Mouse (Mus musculus): ENCODE results near the gene Dab2ip.

Dab2ip gene

DNA sequence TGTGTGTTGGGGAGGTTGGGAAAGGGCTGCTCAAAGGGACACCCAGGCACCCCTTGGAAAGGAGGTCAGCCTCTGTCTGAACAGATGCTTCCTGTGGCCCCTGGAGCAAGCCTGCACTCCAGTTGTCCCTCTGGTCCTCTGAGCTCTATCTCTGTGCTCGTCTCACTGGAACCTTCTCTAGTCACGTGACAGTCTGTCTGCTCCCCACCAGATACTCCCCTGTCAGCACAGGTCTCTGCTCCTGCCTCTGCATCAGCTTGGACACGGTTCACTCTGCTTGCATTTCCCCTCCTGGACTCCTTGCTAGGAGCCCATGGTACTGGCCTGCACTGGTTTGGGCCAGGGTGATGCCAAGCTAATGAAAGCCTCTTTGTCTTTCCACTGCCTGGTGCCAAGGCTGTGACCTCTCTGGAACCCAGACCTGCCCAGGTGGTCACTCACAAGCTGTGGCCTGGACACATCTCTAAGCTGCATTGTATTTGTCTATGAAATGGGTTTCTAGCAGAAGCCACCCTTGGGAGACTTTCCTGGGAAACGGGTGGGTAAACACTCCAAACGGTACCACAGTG lies 1.1 kb upstream of the Dab2ip start:
- in situ Hi-C loops (cut with MboI, MseI) = no loop called here

DNA sequence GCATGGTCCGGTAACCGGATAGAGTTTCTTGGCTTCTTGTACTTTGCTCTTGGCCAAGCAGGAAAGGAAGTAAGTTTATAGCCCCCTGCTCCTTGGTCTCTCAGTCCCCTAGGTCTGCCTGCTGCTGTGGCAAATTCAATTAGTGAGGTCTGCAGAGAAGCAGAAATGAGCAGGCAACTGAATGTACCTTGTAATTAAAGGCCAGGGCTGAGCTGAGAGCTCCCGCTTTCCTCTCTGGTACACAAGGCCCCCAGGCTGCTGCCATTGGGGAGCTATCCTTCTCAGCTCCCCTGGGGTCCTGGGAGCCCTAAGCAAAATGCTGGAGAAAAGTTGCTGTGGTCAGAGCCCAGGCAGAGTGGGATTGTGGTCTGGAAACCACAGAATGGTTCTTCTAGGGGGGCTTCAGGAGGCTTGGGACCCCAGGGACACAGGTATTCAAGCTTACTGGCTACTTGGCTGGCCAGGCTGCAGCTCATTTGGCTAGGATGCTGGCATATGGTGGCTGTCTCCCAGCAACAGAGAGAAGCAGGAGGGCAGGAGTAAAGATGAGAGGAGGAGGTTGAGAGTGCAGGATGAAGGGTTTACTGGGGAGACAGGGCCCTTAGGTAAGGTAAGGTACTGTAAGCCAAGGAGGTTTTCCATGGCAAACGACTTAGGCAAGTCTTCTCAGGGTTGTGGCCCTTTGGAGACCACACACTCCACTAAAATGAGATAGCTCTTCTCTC lies 922 bp downstream of the Dab2ip start:
- in situ Hi-C loops (cut with MboI, MseI) = no loop called here

DNA sequence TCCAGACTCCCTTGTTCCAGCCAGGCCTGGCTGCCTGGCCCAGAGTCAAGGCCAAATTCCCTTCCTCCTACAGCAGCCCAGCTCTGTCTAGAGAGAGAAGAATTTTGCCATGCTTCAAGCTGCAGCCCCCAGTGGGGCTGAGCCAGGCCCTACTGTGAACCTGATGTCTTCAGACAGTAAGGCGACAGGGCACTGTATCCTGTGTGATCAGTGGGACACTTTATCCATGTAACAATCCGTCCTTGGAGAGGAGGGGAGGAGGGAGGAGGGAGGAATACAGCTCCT lies 1.4 kb downstream of the Dab2ip start:
- in situ Hi-C loops (cut with MboI, MseI) = no loop called here

DNA sequence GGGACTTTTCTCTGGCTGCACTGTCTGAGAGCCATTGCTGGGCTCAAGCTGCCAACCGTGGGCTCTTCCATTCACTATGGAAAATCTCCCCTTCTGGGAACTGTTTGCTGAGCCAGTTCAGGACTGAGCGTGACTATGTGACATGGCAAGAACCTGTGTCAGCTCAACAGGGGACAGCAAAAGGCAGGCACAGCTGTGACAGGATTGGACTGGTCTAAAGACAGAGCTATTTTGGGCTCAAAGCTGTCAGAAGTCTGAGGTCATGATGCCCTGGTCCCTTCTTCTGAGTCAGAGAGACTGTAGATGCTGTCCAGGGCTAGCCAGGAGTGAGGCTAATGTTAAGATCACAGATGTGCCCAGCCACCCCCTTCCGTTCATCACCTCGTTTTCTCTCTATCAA lies 5.7 kb downstream of the Dab2ip start:
- in situ Hi-C loops (cut with MboI, MseI) = no loop called here

DNA sequence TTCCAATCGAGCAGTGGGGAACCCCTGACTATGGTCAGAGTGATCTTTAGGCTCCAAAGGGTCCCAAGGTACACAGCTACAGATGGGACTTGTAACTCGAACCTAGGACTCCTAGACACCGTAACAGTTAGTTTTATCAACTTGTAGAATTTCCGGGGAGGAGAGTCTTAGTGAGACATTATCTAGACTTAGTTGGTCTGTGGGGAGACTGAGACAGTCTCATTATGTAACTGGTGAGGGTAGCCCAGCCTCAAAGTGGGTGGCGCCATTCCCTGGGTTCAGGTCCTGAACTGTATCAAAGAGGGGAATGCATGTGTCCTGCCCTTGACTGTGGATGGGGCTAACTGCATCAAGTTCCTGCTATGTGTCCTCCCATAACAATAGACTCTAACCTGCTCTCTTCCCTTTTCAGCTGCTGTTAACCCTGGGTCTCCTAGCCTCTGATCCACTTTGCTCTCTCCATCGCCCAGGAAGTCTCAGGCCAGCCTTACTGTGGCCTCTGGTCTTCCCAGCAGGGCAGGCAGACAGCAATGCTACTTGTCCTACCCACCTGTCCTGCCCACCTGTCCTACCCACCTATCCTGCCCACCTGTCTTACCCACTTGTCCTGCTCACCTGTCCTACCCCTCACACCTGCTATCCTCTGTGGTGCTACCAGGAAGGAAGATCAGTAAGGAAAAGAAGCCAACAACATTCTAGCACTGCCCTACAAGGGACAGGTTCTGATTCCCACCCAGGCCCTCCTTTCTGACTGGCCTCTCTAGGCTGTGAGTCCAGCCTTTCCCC lies 7.2 kb downstream of the Dab2ip start:
- in situ Hi-C loops (cut with MboI, MseI) = no loop called here

DNA sequence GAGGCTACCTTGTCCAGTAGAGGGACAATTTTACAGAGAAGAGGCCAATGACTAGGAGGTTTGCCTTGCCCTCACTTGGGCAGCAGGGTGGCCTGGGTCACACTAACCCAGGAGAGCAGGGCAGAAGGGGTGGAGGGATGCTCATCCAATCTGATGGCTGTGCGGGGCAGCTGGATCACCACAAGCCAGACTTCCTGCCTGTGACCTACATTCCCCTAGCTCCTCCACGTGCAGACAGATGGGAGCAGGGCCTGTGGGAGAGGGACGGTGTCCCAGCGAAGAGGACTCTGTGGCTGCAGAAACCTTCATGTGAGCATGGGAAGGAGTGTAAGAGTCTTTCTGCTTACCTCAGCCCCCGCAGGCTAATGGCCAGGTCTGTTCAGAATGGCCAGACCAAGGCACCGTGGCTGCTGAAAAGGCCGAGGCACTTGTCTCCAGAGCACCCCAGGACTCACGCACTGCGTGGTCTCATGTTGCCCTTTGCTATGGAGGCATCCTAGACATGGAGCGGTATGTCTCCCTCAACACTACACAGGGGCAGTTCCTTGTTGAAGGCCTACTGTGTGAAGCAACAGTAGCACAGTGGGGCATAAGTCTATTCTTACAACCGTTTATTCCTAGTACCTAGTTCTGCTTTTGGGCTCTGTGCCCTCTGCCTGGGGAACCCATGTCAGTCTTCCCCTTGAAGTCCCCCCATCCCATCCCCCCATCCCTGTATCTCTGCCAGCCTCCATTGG lies 9.1 kb downstream of the Dab2ip start:
- in situ Hi-C loops (cut with MboI, MseI) = no loop called here

DNA sequence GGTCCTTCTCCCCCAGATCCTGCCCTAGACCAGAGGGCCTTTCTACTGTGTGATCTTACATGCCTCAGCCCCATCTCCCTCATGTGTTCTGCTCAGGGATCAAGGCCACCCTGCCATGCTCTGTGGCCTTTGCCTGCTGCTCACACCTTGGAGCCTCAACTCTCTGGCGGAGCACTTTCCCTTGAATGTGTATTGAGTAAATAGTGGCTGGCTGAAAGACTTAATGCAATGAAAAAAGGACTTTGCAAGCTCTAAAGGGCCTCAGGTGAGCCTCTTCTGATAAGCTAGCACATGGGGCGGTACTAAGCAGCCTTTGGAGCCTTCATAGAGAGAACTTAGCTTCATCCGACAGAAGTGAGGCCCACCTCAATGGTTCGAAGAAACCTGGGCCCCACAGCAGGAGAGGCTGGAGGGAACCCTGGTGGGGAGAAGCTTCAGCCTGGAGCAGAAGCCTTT lies 9.7 kb downstream of the Dab2ip start:
- in situ Hi-C loops (cut with MboI, MseI) = no loop called here

DNA sequence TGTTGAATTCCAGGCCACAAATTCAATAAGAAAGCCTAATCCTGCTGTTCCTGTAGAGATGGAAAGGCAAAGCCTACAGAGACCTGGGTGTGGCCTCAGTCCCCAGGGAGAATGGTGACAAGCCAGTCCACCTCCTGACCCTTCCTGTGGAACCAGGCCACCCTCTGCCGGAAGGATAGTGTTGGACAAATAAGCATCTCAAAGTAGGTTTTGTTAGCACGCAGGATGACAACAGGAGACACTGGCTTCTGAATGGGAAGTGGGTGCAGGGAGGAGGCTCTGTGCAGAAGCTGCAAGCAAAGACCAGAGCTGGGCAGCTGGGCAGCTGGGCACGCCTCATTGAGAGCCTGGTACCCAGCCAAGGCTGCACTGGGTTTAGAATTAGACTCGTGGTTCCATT lies 12.7 kb downstream of the Dab2ip start:
- in situ Hi-C loops (cut with MboI, MseI) = no loop called here

DNA sequence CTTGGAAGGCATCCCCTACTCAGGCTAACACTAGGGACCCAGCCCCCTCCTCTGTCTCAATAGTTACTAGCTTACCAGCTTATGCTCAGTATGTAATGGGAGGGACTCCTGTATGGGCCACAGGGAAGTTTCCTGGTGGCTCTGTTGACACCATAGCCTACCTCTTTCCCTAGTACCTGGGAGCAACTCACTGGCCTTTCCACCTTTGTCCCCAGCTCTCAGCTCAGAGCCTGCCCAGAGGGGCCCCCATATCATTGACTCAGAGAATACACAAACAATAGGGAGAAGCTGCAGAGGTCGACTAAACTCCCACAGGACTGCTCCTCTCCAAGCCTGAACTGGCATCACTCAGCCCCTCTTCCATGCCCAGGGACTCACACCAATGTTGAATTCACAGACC lies 16.6 kb downstream of the Dab2ip start:
- in situ Hi-C loops (cut with MboI, MseI) = no loop called here

DNA sequence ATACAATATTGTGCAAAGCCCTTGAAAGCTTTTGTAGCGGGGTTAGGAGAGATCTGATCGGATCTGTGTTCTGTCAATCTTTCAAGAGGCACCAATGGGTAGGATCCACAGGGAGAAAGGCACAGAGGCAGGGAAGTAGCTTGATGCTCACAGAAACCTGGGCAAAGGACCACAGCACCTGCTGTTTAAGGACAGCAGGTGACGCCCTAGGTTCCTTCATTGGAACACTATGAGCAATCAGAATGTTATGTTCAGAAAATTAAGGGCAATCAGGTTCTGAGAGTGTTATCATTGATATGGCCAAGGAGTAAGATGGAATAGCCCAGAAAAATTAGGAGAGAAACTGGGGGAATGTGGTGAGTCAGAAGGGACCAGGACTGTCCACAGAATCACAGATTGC lies 18.6 kb downstream of the Dab2ip start:
- in situ Hi-C loops (cut with MboI, MseI) = no loop called here

DNA sequence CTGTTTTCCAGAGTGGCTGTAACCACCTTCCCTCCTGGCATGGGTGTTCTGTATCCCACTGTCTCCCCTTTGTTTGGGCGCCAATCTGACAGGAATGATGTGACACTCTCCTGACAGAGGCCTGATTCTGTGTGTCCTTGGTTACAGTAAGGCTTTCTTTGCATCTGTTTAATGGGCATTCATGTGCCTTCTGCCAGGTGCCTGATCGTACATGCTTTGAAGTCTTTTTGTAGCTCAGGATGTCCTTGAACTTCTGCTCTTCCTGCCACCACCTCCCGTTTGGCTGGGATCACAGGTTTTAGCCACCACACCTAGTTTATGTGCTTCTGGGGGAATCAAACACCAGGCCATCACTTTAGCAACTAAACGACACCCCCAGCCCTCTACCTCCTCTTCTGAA lies 22.0 kb downstream of the Dab2ip start:
- in situ Hi-C loops (cut with MboI, MseI) = no loop called here

DNA sequence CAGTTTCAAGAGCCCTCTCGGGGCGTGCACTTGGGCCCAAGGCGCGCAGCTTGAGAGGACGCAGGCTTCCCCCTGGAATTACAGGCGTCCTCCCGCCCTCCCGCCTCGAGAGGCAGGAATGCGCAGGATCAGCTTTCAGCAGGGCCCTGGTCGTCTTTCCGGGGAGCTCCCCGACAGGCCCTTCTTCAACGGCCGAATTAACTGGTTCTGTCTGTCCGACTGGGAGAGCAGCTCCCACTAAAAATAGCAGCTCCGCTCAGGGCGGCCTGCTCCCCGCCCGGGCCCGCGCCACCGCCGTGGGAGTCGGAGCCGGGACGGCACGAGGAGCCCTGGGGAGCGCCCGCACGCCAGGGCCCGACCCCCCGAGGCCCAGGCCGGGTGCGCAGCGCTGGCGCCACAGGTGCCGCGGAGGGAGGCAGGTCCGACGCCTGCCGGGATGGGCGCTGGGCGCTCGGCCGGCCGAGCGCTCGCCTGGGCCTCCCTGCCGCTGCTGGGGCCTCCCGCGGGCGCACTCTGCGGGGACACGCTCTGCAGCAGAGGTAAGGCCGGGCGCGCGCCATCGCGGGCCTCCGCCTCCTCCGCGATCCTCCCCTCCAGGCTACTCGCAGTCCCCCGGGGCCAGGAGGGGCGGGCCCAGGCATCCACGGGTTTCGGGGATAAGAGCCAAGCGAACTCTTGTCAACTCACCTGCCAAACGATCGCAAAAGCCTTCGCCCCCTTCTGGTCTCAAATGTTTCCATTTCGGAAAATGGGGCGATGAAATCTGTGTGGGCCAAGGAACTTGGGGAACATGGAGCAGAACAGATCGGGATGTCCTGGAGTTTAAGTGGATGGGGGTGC lies 23.7 kb downstream of the Dab2ip start:
- in situ Hi-C loops (cut with MboI, MseI) = no loop called here

DNA sequence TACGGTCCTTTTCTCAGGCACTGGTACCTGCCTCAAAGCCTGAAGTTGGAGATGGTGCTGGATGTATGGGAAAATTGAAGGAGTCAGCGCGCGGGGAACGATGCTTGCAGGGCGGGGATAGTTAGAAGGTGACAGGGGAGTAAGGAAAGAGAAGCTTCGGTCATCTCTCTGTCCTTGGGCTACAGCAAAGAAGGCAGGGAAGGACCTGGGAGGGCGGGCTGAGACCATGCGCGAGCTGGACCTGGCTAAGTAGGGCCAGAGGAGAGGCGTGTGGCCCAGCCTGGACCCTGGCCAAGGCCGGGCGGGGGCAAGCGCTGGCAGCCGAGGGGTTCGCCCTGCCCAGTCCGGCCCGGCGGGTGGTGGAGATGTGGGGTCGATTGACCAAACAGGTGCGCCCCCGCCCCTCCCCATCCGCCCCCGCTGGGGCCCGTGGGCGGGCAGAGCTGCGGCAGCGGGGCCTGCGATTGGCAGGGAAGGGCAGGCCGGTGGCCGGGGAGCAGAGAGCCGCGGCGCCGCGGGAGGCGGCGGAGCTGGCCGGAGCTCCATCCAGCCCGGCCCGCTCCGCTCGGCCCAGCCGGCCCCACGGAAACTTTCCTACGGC lies 24.4 kb downstream of the Dab2ip start:
- in situ Hi-C loops (cut with MboI, MseI) = no loop called here

DNA sequence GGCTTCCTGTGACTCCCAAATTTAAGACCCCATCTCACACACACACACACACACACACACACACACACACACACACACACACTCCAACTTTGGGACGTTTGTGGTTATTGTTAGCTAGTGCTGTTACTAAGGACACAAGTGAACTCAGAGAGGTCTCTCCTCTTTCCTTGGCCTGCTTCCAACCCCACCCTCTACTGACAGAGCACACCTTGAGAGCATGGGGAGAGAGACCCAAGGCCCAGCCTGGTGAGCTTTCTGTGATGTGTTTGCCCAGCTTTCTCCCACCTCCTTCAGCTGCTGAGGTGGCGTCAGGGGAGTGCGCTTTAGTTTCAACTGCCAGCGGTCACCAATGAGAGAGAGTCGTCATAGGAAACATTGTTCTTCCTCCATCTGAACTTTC lies 25.3 kb downstream of the Dab2ip start:
- in situ Hi-C loops (cut with MboI, MseI) = no loop called here

DNA sequence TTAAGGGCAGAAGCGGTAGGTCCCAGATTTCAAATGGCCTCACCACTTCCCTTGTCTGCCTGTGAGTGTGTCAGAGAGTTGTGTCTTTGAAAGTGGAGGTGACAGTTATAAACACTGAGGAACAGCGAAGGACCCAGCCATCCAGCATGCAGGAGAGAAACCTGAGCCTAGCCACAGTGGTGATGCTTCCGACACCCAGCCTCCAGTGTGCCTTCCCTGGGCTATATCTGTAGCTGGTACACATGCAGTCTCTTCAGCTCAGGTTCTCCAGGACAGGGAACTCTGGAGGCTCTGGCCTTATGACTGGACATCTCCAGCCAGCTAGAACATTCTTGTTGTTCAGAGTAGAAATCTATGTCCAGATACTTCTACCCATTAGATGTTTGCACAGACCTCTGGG lies 25.9 kb downstream of the Dab2ip start:
- in situ Hi-C loops (cut with MboI, MseI) = no loop called here

DNA sequence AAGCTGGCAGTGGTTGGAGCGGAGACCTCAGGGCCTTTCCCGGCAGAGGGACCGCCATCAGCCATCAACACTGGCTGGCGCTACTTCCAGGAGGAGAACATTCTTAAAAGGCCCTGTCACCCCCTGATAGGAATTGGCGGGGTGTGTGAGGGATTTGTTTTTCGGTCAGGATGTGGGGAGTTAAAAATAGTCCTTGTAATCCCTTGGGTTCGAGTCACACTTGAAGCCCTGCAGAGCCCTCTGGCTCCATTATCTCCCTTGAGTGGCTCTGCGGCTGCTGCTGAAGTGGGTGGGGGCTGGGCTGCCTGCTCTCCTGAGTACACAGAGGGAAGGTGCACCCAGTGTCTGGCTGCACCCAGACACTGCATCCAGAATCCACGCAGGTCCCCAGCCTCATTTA lies 30.3 kb downstream of the Dab2ip start:
- in situ Hi-C loops (cut with MboI, MseI) = no loop called here

DNA sequence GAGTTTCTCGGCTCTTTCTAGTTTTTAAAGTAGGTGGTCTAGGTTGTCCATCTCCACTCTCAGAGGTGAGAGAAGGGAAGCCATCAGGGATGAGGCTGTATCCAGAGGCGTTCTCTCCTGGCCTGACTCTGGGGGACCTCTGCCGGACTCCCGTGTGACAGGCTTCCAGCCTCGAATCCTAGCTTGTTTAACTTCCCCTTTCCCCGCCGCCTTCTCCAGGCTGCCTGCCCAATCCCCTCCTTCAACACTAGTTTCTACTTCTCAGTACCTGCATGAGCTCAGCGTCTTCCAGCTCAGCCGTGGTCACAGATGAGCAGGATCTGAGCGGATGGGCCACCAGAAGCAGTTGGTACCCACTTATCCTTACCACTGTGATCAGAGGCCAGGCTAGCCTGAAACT lies 31.3 kb downstream of the Dab2ip start:
- in situ Hi-C loops (cut with MboI, MseI) = no loop called here

DNA sequence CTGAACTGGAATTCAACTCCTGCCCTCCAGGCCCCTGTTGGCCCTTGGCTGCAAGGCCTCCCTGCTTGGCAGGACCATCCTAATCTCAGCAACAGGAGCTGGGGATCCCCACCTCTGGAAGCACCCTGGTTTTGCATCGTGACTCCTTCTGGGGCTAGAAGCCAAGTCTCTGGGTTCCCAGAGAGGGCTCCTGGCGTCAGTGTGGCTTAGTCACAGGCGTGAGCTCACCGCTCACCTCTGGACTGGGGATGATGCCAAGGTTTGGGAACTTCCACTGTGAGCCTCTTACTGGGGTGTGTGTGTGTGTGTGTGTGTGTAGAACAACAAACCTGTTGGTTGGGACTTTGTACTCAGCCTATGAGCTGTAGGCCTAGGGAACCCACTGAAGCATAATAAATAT lies 31.7 kb downstream of the Dab2ip start:
- in situ Hi-C loops (cut with MboI, MseI) = no loop called here

DNA sequence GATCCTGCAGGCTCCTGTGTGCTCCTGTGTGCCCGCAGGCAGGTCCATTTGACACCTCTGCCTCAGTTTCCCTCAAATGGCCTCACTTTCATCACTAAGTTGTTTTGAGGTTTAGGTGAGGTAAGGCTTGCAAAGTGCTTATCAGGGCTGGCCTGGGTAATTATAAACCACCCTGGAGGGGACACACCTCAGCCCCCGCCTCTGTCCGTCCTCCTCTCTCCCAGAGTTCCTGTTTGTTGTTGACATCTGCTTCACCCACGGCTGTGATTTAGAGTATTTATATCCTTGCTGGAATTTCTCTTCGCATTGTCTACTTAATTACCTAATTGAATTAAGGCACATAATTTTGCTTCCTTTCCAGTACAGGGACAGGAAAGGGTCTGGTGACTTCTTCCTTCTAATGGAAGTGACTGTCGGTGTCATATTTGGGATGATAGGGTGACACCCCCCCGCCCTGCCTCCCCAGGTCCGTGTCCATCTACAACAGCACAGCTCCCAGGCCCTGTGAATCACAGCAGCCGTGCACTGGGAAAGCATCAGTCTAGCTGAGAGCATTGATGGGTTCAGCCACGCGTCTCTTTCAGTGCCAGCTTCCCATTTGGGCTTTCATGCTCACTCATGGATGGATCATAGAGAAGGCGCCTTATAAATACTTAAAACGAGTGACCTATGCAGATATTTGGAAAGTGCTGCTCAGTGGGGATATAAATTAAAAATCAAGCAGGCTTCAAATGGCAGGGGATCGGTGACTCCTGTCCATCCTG lies 34.1 kb downstream of the Dab2ip start:
- in situ Hi-C loops (cut with MboI, MseI) = no loop called here

DNA sequence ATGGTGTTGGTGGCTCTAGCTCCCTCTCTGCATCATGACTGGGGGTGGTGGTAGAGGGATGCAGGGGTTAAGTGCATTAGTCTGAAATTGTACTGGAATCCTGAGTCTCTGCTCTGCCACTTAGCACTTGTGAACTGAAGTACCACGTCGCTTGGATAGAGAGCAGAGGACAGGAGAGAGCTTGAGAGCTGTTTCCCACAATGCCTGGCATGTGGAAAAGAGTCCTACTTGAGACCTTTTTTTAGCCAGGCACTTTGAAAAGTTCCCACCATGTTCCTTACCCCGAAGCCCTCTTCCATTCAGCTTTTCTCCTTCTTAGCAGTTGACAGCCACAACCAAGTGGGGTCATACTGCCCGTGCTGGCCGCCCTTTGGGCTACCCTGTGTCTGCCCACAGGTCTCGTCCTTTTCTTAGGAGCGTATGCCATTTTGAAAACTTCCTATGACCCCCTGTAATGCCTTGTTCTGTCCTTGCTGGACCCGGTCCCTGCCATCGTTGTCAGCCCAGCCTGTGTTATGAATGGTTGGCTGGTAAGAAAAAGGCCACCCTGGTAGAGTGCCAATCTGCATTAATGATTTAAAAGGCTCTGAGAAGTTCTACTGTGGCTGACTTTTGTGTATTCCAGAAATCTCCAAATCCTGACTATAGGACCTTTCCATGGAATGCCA lies 34.8 kb downstream of the Dab2ip start:
- in situ Hi-C loops (cut with MboI, MseI) = no loop called here

Measured in T-helper 2 cell (primary cell).